Mouse (Mus musculus): ENCODE data around the gene Espnl. TPM values are rescaled to one million over a fixed set of nuclear protein-coding genes. Genes with fewer than 3 reads are reported as not detected.

Gene Espnl
- polyA plus RNA-seq, 1 experiment from 2014 or later = 0.16 TPM

DNA sequence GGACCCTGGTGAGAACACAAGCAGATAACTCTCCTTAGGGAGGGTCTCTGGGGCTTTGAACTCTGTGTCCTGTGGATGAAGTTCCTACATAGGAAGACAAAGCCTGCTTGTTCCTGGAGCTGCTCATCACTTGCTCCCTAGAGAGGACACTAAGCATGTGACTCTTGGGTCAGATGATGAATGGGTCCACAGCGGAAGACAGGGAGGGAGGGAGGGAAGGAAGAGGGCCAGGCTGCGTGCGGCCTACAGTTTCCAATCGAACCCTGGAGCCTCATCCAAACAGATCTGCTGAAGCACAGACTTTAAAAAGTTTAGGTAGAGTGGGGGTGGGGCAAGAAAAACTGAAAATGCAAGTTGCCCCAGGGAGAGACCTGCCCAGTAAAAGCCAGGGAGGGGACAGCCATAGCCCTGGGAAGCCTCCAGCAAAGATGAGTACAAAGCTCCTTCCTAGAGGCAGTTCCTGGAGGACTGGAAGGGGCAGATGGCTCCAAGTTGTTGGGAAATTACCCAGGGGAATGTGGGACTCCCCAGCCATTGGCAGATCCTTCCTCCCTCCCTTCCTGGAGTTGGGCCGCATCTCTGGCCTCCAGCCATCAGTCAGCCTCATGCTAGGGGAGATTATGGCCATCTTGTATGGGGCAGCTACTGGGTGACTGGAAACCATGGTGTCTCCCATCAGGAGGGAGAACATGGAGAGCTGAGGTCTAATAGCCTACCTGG, 22.0 kb upstream of the Espnl start:
- Histone ChIP-seq H3K36me3 (peaks cover 20% of the 10 kb centered on the region), H3K4me3 (no peak overlapping the region), H3K27me3 (ENCODE audit: insufficient read depth, poor library complexity, severe bottlenecking) (no peaks in the 10 kb centered on the region), H3K27ac (no peak overlapping the region), H3K9me3 (no peaks in the 10 kb centered on the region), H3K4me1 (peaks cover 19% of the 10 kb centered on the region)
- DNase-seq (ENCODE audit: low spot score) = no peak
- WGBS = 81% methylated on average over 5 of the region's 5 CpGs

DNA sequence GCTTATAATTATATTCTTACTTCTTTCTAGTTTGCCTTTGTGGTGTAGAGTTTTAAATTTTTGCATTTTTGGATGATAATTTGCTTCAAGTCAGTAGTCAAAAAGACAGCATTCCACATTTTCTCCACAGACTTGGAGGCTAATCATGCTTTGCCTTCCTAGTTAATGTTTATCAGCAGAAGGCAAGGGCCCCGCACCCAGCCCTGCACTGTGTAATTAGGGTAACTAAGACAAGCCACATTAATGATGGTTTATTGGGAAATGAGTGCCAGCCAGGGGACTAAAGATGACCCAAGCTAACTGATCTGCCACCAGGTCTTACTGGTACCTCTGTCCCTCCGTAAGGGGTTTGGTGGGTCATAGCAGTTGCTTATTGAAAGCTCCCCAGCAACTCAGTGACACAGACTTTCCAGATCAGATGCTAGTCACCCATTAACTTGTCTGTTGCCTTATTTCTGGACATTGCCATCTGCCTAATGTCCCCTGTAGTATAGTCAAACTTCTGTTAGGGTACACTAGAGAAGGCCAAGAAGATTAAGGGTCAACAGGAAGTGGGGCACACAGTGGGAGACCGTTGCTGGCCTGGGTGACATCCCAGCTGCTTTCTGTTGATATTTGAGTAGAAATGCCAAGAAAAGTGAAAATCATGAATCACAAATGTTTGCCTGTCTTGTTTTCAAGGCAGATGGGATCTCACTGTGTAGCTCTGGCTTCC, 20.5 kb upstream of the Espnl start:
- Histone ChIP-seq H3K9me3 (no peaks in the 10 kb centered on the region), H3K4me1 (peaks cover 19% of the 10 kb centered on the region), H3K27me3 (ENCODE audit: insufficient read depth, poor library complexity, severe bottlenecking) (no peaks in the 10 kb centered on the region), H3K4me3 (no peak overlapping the region), H3K27ac (no peak overlapping the region), H3K36me3 (peaks cover 29% of the 10 kb centered on the region)
- no peak for DNase-seq (ENCODE audit: low spot score)
- WGBS = 81% methylated on average over 3 of the region's 3 CpGs

DNA sequence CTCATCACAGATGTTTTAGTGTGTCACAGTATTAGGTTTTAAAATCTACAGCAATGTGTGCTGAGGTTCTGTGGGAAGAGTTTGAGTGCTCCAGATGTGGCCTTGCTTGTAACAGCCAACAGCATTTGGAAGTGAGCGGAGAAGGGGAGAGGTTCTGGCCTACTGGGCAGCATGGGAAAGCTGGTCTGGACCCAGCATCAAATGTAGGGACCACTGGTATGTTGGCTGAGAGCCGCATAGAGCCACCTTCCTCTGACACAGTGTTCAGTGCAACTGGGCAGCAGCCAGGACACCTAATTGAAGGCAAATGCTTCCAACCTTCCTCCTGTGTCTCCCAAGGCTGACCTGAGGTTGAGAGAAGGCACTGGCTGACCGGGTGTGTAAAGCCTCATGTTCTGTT, 19.9 kb upstream of the Espnl start:
- H3K4me3 ChIP-seq = no peak overlapping the region
- H3K27ac ChIP-seq = no peak overlapping the region
- H3K4me1 ChIP-seq = peaks cover 19% of the 10 kb centered on the region
- no peaks in the 10 kb centered on the region for H3K9me3 ChIP-seq
- peaks cover 34% of the 10 kb centered on the region for H3K36me3 ChIP-seq
- no peak for DNase-seq (ENCODE audit: low spot score)
- no peaks in the 10 kb centered on the region for H3K27me3 ChIP-seq (ENCODE audit: insufficient read depth, poor library complexity, severe bottlenecking)
- WGBS = 83% methylated on average over 3 of the region's 3 CpGs

DNA sequence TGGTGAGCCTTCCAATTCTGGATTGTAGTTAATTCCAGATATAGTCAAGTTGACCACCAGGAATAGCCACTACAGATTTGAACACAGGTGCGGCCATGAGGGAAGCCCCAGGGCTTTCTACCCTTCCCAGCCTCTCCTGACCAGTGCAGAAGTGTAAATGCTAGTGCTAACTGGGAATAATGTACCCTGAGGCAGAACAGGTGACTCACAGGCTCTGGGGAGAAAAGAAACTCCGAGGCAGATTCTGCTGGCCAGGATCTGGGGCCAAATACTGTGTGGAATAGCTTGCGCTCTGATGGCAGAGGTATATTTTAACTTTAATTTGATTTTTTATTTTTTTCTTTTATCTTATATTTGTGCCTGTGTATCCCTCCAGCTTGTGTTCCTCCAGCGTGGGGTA, 17.3 kb upstream of the Espnl start:
- Histone ChIP-seq H3K4me1 (peaks cover 8% of the 10 kb centered on the region; the same call in 1 of the 2 replicates), H3K27me3 (ENCODE audit: insufficient read depth, poor library complexity, severe bottlenecking) (no peaks in the 10 kb centered on the region), H3K27ac (no peak overlapping the region), H3K9me3 (no peaks in the 10 kb centered on the region), H3K36me3 (peaks cover 58% of the 10 kb centered on the region), H3K4me3 (no peak overlapping the region)
- DNase-seq (ENCODE audit: low spot score) = no peak
- 90% methylated on average over 4 of the region's 4 CpGs for WGBS

DNA sequence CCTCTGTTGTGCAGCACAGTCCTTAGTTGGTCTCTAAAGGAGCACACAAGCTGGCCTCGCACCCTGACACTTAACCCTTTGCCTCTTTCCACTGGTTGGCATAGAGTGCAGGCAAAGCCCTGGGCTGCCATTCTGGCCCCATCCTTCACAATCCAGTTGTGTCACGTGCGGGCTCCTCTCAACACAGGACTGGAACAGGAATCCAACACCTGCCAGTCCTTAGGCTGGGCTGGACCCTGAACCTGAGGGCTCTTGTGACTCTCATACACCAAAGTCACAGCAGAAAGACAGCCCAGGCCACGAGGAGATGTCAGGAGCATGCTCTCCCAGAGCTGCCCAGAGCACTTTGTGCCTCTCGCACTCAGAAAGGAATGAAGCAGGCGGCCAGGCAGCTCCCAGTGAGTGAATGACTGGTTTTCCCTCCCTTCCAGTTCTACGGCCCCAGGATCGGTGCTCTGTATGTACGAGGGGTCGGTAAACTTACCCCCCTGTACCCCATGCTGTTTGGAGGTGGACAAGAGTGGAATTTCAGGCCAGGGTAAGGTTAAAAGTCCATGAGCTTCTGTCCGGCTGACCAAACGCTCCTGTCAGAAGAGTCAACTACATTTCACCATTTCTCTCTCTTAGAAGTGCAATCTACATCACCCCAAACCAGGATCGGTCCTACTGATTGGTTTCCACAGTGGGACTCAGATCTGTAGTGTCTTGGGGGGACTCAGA, 12.3 kb upstream of the Espnl start:
- H3K27ac ChIP-seq = no peak overlapping the region
- no peaks in the 10 kb centered on the region for H3K9me3 ChIP-seq
- no peak overlapping the region for H3K4me3 ChIP-seq
- no peak for DNase-seq (ENCODE audit: low spot score)
- no peaks in the 10 kb centered on the region for H3K27me3 ChIP-seq (ENCODE audit: insufficient read depth, poor library complexity, severe bottlenecking)
- peaks cover 13% of the 10 kb centered on the region; the same call in 1 of the 2 replicates for H3K4me1 ChIP-seq
- WGBS = 92% methylated on average over 13 of the region's 13 CpGs
- H3K36me3 ChIP-seq = peaks cover 75% of the 10 kb centered on the region

DNA sequence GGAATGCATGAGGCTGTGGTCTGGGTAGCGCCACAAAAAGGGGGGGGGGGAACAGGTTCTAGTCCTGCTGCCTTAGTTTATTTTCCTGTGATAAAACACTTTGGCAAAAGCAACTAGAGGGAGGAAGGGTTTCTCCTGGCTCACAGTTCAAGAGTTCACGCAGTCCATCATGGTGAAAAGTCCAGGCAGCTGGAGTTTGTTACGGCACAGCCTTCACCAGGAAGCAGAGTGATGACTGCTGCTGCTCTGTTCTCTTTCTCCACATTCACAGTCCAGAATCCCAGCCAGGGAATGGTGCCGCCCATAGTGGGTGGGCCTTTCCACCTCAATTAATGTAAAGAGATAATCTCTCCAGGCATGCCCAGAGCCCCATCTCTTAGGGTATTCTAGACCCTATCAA, 9.6 kb upstream of the Espnl start:
- H3K4me1 ChIP-seq = peaks cover 21% of the 10 kb centered on the region
- H3K9me3 ChIP-seq = no peaks in the 10 kb centered on the region
- WGBS = 87% methylated on average over 4 of the region's 4 CpGs
- no peaks in the 10 kb centered on the region for H3K27me3 ChIP-seq (ENCODE audit: insufficient read depth, poor library complexity, severe bottlenecking)
- H3K36me3 ChIP-seq = peaks cover 51% of the 10 kb centered on the region
- no peak overlapping the region for H3K27ac ChIP-seq
- H3K4me3 ChIP-seq = no peak overlapping the region
- DNase-seq (ENCODE audit: low spot score) = no peak

DNA sequence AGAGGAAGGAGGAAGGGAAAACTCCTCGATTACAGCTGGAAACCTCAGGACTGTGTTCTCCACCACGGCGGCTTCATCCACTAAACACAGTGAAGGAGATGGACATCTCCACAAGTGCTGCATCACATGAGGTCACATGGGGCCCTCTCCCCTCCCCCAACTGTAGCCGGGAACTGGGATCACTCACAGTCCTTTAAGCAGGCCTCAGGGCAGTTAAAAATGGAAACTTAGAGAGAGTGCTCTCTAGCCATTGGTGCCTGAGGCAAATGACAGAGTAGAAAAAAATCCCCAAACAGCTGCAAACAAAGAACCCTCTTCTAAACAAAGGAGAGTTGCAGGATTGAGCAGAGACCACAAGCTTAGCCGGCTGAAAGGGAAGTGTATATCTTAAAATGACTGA, 8.6 kb upstream of the Espnl start:
- Histone ChIP-seq H3K27me3 (ENCODE audit: insufficient read depth, poor library complexity, severe bottlenecking) (no peaks in the 10 kb centered on the region), H3K4me3 (no peak overlapping the region), H3K4me1 (peaks cover 23% of the 10 kb centered on the region), H3K27ac (peak overlapping the region; percentile 85), H3K9me3 (no peaks in the 10 kb centered on the region), H3K36me3 (peaks cover 43% of the 10 kb centered on the region)
- 31% methylated on average over 5 of the region's 5 CpGs for WGBS
- DNase-seq (ENCODE audit: low spot score) = no peak

DNA sequence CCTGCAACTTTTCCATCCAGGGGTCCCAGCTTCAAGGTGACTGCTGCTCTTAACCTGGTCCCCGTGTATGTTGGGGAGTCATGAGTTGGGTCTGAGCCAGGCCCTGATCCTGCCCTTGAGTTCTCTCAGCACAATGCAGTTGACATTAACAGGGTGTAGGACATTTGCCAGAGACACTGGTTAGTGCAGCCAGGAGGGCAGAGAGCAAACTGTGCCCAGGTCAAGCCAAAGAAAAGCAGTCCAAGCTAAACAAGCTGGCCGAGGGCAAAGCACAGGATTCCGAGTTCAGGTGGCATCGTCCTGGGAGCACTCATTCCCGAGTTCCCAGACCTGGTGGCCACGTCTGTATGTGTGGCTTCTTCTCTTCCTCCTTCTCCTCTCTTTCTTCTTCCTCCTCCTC, 4.2 kb upstream of the Espnl start:
- H3K4me3 ChIP-seq = no peak overlapping the region
- 77% methylated on average over 6 of the region's 6 CpGs for WGBS
- peaks cover 48% of the 10 kb centered on the region for H3K4me1 ChIP-seq
- H3K36me3 ChIP-seq = peaks cover 4% of the 10 kb centered on the region; the same call in 1 of the 2 replicates
- no peak overlapping the region for H3K27ac ChIP-seq
- H3K9me3 ChIP-seq = no peaks in the 10 kb centered on the region
- DNase-seq (ENCODE audit: low spot score) = no peak
- H3K27me3 ChIP-seq (ENCODE audit: insufficient read depth, poor library complexity, severe bottlenecking) = peaks cover under 1% of the 10 kb centered on the region; the same call in 1 of the 2 replicates

DNA sequence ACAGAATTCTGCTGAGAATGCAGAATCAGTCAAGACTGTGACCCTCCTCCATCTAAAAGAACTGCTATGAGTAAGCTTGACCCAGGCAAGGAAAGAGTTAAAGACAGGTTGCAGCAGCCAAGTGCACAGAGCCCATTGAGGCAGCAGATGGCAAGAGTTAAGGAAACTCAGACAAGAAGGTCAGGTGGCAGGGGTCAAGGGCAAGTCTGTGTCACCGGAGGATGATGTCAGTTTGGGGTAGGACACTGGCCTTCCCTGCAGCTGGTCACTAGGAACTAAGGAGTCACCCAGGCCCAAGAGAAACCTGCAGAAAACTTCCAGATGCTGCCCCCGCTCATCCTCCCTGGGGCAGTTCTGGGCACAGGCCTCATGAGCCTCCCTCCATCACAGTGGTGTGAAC, 2.8 kb downstream of the Espnl start:
- 79% methylated on average over 2 of the region's 2 CpGs for WGBS
- Histone ChIP-seq H3K4me3 (no peak overlapping the region), H3K9me3 (no peaks in the 10 kb centered on the region), H3K27me3 (ENCODE audit: insufficient read depth, poor library complexity, severe bottlenecking) (peaks cover 27% of the 10 kb centered on the region; the same call in 1 of the 2 replicates), H3K36me3 (no peaks in the 10 kb centered on the region), H3K4me1 (peaks cover 36% of the 10 kb centered on the region), H3K27ac (no peak overlapping the region)
- DNase-seq (ENCODE audit: low spot score) = no peak

DNA sequence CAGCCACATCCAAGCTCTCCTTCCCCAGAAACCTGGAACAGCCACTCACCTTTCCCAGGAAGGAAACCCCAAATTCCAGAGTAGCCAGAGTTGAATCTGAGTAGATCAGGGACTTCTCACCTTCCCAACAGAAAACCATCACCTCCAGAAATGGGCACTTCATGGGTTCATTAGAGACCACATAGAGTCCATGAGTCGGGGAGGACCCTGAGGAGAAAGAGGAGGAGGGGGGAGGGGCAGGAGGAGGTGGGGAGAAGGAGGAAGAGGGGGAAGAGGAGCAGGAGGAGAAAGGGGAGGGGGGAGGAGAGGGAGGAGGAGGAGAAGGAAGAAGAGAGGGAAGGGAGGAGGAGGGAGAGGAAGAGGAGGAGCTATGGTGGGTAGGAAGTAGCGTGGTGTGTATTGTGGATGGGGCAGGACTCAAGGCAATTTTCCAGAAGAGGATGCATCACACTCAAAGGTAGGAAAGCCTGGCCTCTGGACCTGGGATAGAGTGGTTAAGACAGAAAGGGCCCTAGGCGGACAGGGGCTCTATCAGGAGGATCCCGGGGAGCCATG, 3.7 kb downstream of the Espnl start:
- no peaks in the 10 kb centered on the region for H3K9me3 ChIP-seq
- no peak overlapping the region for H3K4me3 ChIP-seq
- WGBS = 61% methylated on average over 4 of the region's 4 CpGs
- no peaks in the 10 kb centered on the region for H3K36me3 ChIP-seq
- no peak overlapping the region for H3K27ac ChIP-seq
- no peak for DNase-seq (ENCODE audit: low spot score)
- peaks cover 27% of the 10 kb centered on the region for H3K27me3 ChIP-seq (ENCODE audit: insufficient read depth, poor library complexity, severe bottlenecking)
- H3K4me1 ChIP-seq = peaks cover 36% of the 10 kb centered on the region

DNA sequence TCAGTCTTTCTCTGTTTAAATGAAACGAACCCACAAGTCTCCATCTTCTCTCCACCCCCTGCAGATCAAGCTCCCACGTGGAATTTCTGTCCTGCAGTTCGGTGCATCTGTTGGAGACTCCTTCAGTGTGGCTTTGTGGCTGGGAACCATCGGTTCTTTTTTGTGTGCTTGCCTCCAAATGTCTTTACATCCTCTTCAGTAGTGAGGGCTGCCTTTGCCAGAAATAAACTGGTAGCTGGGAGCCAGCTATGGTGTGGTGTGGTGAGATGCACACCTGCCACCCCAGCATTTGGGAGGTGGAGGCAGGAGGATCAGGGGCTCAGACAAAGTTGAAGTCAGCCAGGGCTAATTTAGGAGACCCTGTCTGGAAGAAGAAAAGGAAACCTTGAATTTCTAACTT, 10.2 kb downstream of the Espnl start:
- H3K9me3 ChIP-seq = no peaks in the 10 kb centered on the region
- H3K36me3 ChIP-seq = no peaks in the 10 kb centered on the region
- no peak overlapping the region for H3K4me3 ChIP-seq
- DNase-seq (ENCODE audit: low spot score) = no peak
- WGBS = 52% methylated on average over 4 of the region's 4 CpGs
- H3K27me3 ChIP-seq (ENCODE audit: insufficient read depth, poor library complexity, severe bottlenecking) = peaks cover 26% of the 10 kb centered on the region
- no peak overlapping the region for H3K27ac ChIP-seq
- H3K4me1 ChIP-seq = peaks cover 39% of the 10 kb centered on the region

DNA sequence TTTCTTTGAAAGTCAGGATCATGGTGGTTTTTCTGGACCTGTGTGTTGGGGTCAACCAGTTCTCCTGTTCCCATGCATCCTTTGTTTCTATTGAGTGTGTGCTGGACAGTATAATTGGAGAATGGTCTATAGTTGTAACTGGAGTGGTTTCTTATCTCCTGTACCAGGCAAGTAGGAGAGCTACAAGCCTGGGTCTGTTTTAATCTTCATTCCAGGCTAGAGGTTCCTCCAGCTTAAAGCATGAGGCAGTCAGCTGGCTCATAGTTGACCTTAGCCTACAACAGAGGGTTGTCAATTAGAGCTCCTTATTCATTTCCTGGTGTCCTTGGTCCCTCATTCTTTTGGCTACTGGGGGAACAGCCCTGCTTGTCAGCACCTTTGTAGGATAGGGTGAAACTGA, 11.7 kb downstream of the Espnl start:
- no peak for DNase-seq (ENCODE audit: low spot score)
- Histone ChIP-seq H3K27ac (peak overlapping the region; percentile 57; the same call in 1 of the 2 replicates), H3K4me1 (peaks cover 43% of the 10 kb centered on the region), H3K4me3 (no peak overlapping the region), H3K36me3 (no peaks in the 10 kb centered on the region), H3K9me3 (no peaks in the 10 kb centered on the region), H3K27me3 (ENCODE audit: insufficient read depth, poor library complexity, severe bottlenecking) (peaks cover 28% of the 10 kb centered on the region)

DNA sequence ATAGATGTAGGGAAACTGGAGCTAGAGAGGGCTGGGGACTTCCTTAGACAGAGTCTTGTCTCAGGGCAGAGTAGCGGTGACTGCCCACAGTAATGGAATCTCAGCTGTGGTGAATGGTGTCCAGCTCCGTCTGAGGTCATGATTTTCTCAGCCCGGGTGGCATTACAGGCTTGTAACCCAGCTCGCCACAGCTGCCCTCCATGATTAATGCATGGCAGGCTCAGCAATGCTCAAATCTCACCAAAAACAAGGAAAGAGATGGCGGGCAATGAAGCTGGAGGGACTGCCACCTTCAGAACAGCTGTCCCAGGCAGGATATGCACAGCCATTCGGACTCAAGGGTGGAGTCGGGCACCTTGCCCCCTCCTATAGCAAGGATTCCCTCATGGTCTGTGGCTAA, 15.5 kb downstream of the Espnl start:
- 89% methylated on average over 7 of the region's 7 CpGs for WGBS
- Histone ChIP-seq H3K27me3 (ENCODE audit: insufficient read depth, poor library complexity, severe bottlenecking) (peaks cover 61% of the 10 kb centered on the region), H3K4me3 (no peak overlapping the region), H3K27ac (no peak overlapping the region), H3K9me3 (no peaks in the 10 kb centered on the region), H3K4me1 (peaks cover 35% of the 10 kb centered on the region), H3K36me3 (no peaks in the 10 kb centered on the region)
- no peak for DNase-seq (ENCODE audit: low spot score)

Measured in heart, embryonic 10.5 days (tissue).